Mouse (Mus musculus) thymus, adult 2 months (tissue): Measurements from ENCODE around the gene Nfs1.

Experiments used
- CTCF ChIP-seq: fragments of 200-500 bp; IDR thresholded peaks from 2 replicates; pipeline ENCODE4 v1.5.1; 2012; ENCODE audit warnings: mild to moderate bottlenecking, control low read depth, low read length, moderate library complexity, borderline replicate concordance; ENCODE audit not compliant: control insufficient read depth, poor library complexity, insufficient read depth; ENCODE audit errors: extremely low read depth
- POLR2A ChIP-seq: fragments of 200-500 bp; IDR thresholded peaks from 2 replicates; pipeline ENCODE4 v1.6.1; 2012; ENCODE audit warnings: mild to moderate bottlenecking, low read length, control low read depth, moderate library complexity; ENCODE audit not compliant: control insufficient read depth, poor library complexity, insufficient read depth; ENCODE audit errors: extremely low read depth

DNA sequence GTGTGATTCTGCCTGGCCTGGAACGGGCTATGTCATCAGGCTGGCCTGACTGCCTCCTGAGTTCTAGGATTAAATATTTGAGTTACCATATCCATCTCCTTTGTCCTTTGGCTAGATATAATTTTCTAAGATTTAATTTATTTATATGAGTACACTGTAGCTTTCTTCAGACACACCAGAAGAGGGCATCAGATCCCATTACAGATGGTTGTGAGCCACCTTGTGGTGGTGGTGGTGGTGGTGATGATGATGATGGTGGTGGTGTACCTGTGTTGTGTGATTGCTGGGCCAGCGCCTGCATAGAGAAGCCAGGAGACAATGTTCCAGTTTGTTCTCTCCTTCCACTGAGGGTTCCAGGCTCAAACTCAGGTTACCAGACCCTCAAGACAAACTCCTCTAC, 47.6 kb upstream of the Nfs1 start:
- no peak for TF ChIP-seq CTCF
- no peak for TF ChIP-seq POLR2A
